Mouse (Mus musculus) cerebellum, adult 18-20 months (tissue): ENCODE data around the gene Syne3.

Experiments used
- DNase-seq, 2 experiments: peaks; one replicate each; pipeline ENCODE4 v3.0.0; 2021

The Syne3 gene

GRCm38 (mm10) chr12:105009370-105010212 is at the start of gene Syne3:
Gene Syne3, minus strand, starts transcription at chr12:105009809.
- DNase-seq: no peak

GRCm38 (mm10) chr12:105055308-105055707 is 45.7 kb upstream of the Syne3 start:
- DNase-seq: no peak

DNA sequence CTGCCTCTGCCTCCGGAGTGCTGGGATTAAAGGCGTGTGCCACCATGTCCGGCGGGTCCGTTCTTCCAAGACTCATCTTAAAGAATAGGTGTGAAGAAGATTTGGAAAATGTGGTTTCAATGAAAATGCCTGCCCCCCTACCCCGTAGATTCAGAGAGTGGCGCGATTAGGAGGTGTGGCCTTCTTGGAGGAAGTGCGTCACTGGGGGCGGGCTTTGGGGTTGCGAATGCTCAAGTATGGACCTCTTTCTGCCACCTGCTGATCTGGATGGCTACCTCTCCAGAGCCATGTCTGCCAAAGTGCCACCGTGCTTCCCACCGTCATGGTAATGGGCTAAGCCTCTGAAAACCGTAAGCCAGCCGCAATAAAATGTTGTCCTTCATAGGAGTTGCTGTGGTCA is 44.4 kb upstream of the Syne3 start:
- no peak for DNase-seq

- DNase-seq: peak; percentile 57 to 71
Measured at GRCm38 (mm10) chr12:105050898-105051297, 41.3 kb upstream of the Syne3 start.

DNA sequence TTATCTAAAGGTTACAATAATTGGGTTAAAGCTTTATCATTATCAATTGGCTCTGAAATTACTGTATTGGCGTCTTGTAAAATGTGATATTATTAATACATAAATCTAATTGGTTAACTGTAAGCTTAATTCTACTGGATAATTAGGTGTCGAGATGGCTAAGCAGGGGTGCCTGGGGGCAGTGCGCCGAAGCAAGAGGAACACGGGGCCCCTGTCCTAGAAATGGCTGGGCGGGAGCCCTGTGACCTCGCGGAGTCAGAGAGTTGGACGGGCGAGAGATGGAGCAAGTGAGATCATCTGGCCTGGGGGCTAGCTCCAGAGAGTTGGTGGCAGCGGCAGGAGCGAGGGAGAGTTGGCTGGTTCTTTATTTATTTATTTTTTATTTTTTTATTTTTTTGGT is 40.2 kb upstream of the Syne3 start:
- DNase-seq: no peak

DNA sequence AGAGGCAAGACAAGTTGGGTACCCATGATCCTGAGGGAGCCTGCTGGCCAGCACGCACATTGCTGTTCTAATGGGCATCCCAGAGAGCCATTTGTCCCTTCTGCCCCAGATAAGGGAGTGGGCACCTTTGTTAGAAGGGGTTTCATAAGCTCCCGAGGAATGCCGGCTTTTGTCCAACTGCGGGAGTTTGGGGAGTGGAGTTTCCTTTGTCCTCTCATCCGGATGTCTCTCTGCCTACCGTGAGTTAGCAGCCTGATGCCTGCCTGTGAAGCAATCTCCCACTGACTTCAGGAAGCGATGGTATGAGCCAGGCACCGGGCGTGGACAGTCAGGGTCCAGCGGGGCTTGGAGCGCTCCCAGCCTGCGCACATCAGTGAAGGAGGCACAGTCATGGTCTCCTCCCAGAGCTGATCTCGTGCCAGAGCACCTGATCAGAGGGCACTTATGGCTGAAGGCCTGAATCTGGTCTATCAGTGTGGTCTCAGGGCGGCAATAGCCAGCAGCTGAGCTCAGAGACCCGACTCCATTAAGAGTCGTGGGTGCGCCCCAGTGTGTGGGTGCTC is 38.8 kb upstream of the Syne3 start:
- no peak for DNase-seq

GRCm38 (mm10) chr12:105044775-105045174 is 35.2 kb upstream of the Syne3 start:
- DNase-seq: no peak

GRCm38 (mm10) chr12:105043081-105043480 is 33.5 kb upstream of the Syne3 start:
- no peak for DNase-seq

GRCm38 (mm10) chr12:105040950-105041349 is 31.3 kb upstream of the Syne3 start:
- no peak for DNase-seq

GRCm38 (mm10) chr12:105039578-105040289 is 30.1 kb upstream of the Syne3 start:
- no peak for DNase-seq

DNA sequence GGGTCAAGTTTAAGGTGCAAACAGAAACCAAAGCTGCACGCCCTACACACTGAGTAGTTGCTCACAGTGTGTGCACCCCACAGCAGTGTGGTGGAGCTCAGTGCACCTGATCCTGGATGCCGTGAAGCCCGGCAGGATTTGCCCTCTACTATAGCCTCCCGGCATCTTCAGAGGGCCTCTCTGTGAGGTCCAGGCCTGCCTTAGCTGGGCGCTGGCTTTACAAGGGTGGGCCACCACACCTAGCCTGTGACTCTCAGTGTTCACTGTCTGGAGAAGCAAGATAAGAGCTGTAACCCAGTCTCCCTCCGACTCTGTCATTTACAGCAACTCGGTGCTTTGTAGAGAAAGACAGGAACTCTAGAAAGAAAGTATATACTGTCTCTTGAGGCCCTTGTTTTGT is 29.3 kb upstream of the Syne3 start:
- no peak for DNase-seq

DNA sequence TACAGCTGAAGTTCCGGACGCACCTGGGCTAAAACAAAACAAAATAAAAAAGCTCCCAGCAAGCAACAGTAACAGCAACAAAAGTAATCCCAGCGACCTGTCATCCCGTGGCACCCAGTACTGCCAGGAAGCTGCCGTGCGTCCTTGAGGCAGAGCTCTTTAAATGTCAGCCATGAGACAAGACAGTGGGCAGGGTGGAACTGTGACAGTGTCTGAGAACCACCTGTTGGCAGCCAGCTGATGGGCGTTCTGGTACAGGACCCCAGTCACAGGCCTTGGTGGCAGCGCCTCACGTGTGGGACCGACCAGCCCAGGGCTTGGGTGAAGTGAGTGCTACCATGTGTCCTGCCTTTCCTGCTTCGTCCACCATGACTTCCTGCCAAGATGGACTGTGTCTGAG is 28.6 kb upstream of the Syne3 start:
- no peak for DNase-seq

- DNase-seq: no peak
Measured at GRCm38 (mm10) chr12:105034130-105034769, 24.6 kb upstream of the Syne3 start.

GRCm38 (mm10) chr12:105032832-105033775 is 23.5 kb upstream of the Syne3 start:
- DNase-seq: no peak

GRCm38 (mm10) chr12:105032147-105032831 is 22.7 kb upstream of the Syne3 start, which contains the start of gene Glrx5:
Gene Glrx5, plus strand, starts transcription at chr12:105032688.
- peak; percentile 96 to 100 for DNase-seq

- DNase-seq: peak; percentile 18 to 38
Measured at GRCm38 (mm10) chr12:105031081-105032058, 21.8 kb upstream of the Syne3 start.

DNA sequence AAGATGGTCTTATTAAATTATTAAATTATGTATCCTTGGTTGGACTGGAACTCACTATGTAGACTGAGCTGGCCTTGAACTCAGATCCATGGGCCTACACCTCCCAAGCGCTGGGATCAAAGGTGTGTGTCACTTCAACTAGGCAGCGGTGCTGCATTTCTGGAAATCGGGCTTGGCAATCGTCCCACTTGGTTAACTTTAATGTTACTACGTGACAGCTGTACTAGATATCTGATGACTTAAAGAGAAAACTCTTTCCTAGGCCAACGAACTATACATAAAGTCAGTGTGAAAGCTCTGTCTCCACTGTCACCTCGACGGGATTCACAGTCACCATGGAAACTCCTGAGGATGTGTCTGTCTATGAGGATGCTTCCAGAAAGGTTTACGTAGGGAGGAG is 20.3 kb upstream of the Syne3 start:
- DNase-seq: no peak

DNA sequence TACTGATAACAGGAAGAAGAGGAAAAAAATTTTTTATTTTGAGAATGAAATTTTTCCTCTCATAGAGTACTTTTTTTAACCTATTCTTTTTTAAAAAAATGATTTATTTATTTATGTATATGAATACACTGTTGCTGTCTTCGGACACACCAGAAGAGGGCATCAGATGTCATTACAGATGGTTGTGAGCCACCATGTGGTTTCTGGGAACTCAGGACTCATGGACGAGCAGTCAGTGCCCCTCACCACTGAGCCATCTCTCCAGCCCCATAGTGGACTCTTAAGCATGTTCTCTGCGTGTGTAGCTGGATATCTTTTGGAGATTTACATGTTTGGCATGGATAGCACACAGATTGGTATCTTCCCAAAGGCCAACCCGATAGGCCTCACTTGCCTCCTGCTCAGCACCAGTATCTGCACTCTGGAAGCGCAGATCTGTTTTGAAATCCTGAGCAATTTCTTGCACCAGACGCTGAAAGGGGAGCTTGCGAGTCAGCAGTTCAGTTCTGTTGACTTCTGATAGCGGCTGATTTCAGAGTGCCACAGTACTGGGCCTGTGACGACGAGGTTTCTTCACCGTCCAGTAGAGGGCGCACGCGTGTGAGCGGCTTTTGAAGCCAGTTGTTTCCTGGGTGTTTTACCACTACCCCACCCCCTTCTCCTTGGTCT is 17.8 kb upstream of the Syne3 start:
- DNase-seq: peak; percentile 32 to 49

- DNase-seq: no peak
Measured at GRCm38 (mm10) chr12:105025947-105026586, 16.5 kb upstream of the Syne3 start.
